Mouse (Mus musculus): Measurements from ENCODE around the gene Dtx3l. TPM values are rescaled to one million over a fixed set of nuclear protein-coding genes. Genes with fewer than 3 reads are reported as not detected.
A peak's percentile ranks its signal among the peaks of the same experiment; 100 is the strongest.

The Dtx3l gene
- polyA plus RNA-seq, 1 experiment from 2014 or later = 8.0 TPM

DNA sequence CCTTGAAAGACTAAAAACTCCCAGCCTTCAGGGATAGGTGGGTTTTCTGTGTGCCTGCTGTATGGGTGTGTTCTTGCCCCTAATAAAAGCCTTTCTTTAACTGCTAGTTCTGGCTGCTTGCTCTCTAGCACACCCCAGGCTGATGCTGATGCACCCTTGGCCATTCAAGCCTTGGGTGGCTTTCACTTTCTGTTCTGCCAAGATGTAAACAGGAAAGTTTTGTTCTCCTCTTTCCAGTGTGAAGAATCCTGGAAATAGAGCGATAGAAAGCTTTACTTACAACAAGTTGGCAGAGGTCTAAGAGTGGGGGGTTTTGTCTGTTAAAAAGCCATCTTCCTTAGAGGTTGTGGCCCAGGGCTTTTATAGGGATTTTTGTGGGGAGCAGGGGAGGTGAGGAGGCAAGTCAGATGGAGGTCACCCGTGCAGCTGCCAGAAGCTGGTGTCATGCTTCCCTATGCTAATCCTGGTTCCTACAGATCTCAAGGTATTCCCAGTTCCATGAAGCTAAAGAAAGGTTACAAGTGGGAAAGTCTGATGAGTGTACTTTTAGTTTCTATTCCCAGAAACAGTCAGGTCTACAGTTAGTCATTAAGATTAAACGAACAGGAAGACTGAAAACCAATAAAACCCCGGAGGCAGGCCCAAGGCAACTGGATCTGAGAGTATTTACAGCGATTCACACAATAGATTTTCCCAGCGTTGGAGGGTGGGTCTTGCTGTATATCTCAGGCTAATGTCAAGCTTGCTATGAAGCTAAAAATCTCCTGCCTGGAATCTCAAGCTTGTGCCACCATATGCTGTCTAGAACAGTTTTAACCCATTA, 20.0 kb downstream of the Dtx3l start:
- no peaks in the 10 kb centered on the region for H3K9me3 ChIP-seq (ENCODE audit: control insufficient read depth, low read length)
- no peak for DNase-seq (ENCODE audit: low spot score)
- no peak overlapping the region for H3K9ac ChIP-seq (ENCODE audit: low read length)
- H3K27me3 ChIP-seq (replicated peaks; ENCODE audit: control insufficient read depth, insufficient read depth, low read length) = no peaks in the 10 kb centered on the region
- no peaks in the 10 kb centered on the region for H3K36me3 ChIP-seq (ENCODE audit: control insufficient read depth, insufficient read depth, low read length)
- no peak for ATAC-seq (replicated peaks; ENCODE audit: low FRiP score, low TSS enrichment, low read depth)
- WGBS = 69% methylated on average over 6 of the region's 6 CpGs
- H3K4me2 ChIP-seq (ENCODE audit: low read length) = no peak overlapping the region
- H3K4me1 ChIP-seq (replicated peaks; ENCODE audit: control insufficient read depth, insufficient read depth, low read length) = no peaks in the 10 kb centered on the region
- no peak overlapping the region for H3K4me3 ChIP-seq (ENCODE audit: low read depth, low read length)
- H3K27ac ChIP-seq (ENCODE audit: low read depth) = no peak overlapping the region

DNA sequence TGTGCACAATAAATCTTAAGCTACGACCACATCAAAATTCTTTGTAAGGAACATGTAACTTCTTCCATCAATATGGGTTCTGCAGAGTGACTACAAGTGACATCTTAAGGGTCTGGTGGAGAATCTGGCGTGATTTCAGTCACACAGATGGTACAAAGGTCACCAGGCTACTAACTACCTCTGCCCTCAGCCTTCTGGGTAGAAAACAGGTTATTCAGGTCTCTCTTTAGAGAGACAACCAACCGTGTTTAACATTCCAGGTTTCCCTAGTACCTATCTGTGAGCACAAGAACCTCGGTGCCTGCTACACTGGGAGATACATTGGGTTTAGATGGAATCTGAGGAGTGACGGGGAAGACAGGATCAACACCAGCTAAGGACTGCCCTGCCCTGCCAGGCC, 24.6 kb downstream of the Dtx3l start:
- Histone ChIP-seq H3K4me3 (ENCODE audit: low read depth, low read length) (no peak overlapping the region), H3K4me2 (ENCODE audit: low read length) (no peak overlapping the region), H3K27ac (ENCODE audit: low read depth) (no peak overlapping the region), H3K27me3 (replicated peaks; ENCODE audit: control insufficient read depth, insufficient read depth, low read length) (no peaks in the 10 kb centered on the region), H3K9ac (ENCODE audit: low read length) (no peak overlapping the region), H3K36me3 (ENCODE audit: control insufficient read depth, insufficient read depth, low read length) (no peaks in the 10 kb centered on the region), H3K9me3 (ENCODE audit: control insufficient read depth, low read length) (0 out of 2 replicates have a peak, but pooled peaks cover 3% of the 10 kb centered on the region), H3K4me1 (replicated peaks; ENCODE audit: control insufficient read depth, insufficient read depth, low read length) (no peaks in the 10 kb centered on the region)
- 52% methylated on average over 5 of the region's 5 CpGs for WGBS
- ATAC-seq (replicated peaks; ENCODE audit: low FRiP score, low TSS enrichment, low read depth) (no peak), DNase-seq (ENCODE audit: low spot score) (no peak)

DNA sequence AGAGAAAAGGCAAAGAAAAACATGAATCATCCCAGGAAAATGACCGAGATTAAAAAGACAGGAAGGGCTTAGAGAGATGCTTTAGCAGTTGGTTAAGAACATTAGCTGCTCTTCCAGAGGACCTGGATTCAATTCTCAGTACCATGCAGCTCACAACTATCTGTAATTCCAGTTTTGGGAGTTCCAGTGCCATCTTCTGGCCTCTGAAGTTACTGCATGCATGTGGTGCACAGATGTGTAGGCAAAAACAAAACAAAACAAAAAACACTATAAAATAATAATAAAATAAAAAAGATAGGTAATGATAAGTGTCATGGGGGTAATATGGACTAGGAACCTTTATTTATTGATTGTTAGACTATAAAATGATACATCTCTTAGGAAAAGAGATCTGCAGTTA, 25.4 kb downstream of the Dtx3l start:
- no peaks in the 10 kb centered on the region for H3K27me3 ChIP-seq (replicated peaks; ENCODE audit: control insufficient read depth, insufficient read depth, low read length)
- H3K4me3 ChIP-seq (ENCODE audit: low read depth, low read length) = no peak overlapping the region
- H3K36me3 ChIP-seq (ENCODE audit: control insufficient read depth, insufficient read depth, low read length) = no peaks in the 10 kb centered on the region
- DNase-seq (ENCODE audit: low spot score) (no peak), ATAC-seq (replicated peaks; ENCODE audit: low FRiP score, low TSS enrichment, low read depth) (no peak)
- H3K27ac ChIP-seq (ENCODE audit: low read depth) = no peak overlapping the region
- H3K4me1 ChIP-seq (replicated peaks; ENCODE audit: control insufficient read depth, insufficient read depth, low read length) = no peaks in the 10 kb centered on the region
- H3K9ac ChIP-seq (ENCODE audit: low read length) = no peak overlapping the region
- H3K4me2 ChIP-seq (ENCODE audit: low read length) = no peak overlapping the region
- H3K9me3 ChIP-seq (ENCODE audit: control insufficient read depth, low read length) = 0 out of 2 replicates have a peak, but pooled peaks cover 3% of the 10 kb centered on the region
- WGBS = 81% methylated on average over 1 of the region's 1 CpGs

DNA sequence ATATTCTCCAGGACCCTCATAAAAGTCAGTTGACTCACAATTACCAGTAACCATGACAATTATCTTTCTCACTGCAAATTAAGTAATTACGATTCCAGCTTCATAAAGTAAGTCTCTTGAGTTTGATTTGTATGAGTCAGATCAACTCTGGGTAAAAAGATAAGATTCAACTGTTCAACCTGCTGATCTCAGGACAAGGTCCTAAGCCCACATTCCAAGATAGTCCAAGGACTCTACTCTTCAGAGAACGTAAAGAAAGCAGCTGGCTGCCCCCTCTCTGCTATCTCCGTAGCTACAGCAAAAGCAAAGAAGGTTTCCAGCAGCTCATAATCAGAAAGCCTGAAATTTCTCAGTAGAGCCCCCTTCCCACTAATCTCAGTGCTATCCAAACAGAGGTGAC, 27.5 kb downstream of the Dtx3l start:
- H3K27me3 ChIP-seq (replicated peaks; ENCODE audit: control insufficient read depth, insufficient read depth, low read length) = no peaks in the 10 kb centered on the region
- no peaks in the 10 kb centered on the region for H3K4me1 ChIP-seq (replicated peaks; ENCODE audit: control insufficient read depth, insufficient read depth, low read length)
- H3K4me2 ChIP-seq (ENCODE audit: low read length) = no peak overlapping the region
- peak; percentile 66; the same call in 1 of the 2 replicates for ATAC-seq (replicated peaks; ENCODE audit: low FRiP score, low TSS enrichment, low read depth)
- no peak overlapping the region for H3K27ac ChIP-seq (ENCODE audit: low read depth)
- no peak overlapping the region for H3K4me3 ChIP-seq (ENCODE audit: low read depth, low read length)
- H3K9ac ChIP-seq (ENCODE audit: low read length) = no peak overlapping the region
- no peak for DNase-seq (ENCODE audit: low spot score)
- H3K9me3 ChIP-seq (ENCODE audit: control insufficient read depth, low read length) = 0 out of 2 replicates have a peak, but pooled peaks cover 3% of the 10 kb centered on the region
- whole genome bisulfite sequencing = 62% methylated on average over 3 of the region's 3 CpGs
- H3K36me3 ChIP-seq (ENCODE audit: control insufficient read depth, insufficient read depth, low read length) = no peaks in the 10 kb centered on the region

DNA sequence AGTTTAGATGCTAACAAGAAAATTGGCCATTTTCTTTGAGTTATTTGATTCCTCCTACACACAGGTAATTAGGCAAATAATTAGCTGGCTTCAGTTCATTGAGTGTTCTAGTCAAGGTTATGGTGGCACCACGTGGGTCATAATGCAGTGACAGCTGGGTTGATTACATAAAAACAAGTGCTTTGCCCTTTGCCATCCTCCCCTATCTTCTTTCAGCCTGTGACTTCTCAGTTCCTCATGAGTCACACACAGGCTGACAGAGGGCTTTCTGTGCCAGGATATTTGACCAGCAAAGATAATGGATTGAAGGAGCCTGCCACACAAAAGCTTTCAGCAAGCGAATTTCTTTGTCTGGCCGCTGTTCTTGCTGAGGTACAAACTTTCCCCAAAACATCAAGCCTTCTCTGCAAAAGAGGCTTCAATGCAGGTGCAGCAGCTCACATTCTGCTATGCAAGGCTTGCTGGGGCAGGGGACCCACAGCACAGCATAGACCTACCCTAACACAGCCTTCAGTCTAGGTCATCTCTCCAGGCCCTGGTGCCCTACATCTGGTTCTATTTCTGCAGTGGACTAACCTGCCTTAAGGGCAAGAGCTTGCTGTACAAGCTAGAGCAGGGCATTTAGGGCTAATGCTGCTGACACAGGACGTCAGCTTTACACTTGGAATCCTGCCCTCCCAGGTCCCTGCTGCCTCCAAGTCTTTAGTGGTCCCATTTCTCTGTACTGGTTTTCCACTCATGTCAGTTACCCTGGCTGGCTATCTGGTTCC, 31.3 kb downstream of the Dtx3l start:
- Histone ChIP-seq H3K9me3 (ENCODE audit: control insufficient read depth, low read length) (0 out of 2 replicates have a peak, but pooled peaks cover 3% of the 10 kb centered on the region), H3K36me3 (ENCODE audit: control insufficient read depth, insufficient read depth, low read length) (no peaks in the 10 kb centered on the region), H3K4me3 (ENCODE audit: low read depth, low read length) (no peak overlapping the region), H3K4me1 (replicated peaks; ENCODE audit: control insufficient read depth, insufficient read depth, low read length) (no peaks in the 10 kb centered on the region), H3K9ac (ENCODE audit: low read length) (no peak overlapping the region), H3K27me3 (replicated peaks; ENCODE audit: control insufficient read depth, insufficient read depth, low read length) (no peaks in the 10 kb centered on the region), H3K27ac (ENCODE audit: low read depth) (no peak overlapping the region), H3K4me2 (ENCODE audit: low read length) (no peak overlapping the region)
- DNase-seq (ENCODE audit: low spot score) (no peak), ATAC-seq (replicated peaks; ENCODE audit: low FRiP score, low TSS enrichment, low read depth) (no peak)
- 70% methylated on average over 4 of the region's 4 CpGs for WGBS

DNA sequence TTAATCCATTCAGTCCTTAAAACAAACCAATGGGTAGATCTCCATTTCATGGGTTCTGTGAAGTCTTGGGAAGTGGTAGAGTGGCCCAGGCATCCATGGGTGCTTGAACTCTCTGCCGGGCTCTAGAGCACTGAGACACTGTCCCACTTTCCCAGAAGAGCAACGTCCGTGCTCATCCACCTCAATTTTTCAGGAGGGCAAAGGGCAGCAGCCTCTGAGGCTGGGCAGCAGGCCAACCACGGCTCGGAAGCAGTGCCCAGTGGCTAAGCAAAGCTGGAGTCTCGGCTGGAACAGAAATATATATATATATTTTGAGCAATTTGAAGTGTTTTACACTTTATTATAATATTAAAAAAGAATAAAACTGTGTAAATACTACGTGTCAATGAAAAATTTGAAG, 32.1 kb downstream of the Dtx3l start:
- Histone ChIP-seq H3K4me1 (replicated peaks; ENCODE audit: control insufficient read depth, insufficient read depth, low read length) (no peaks in the 10 kb centered on the region), H3K9ac (ENCODE audit: low read length) (no peak overlapping the region), H3K4me3 (ENCODE audit: low read depth, low read length) (no peak overlapping the region), H3K27me3 (replicated peaks; ENCODE audit: control insufficient read depth, insufficient read depth, low read length) (no peaks in the 10 kb centered on the region), H3K27ac (ENCODE audit: low read depth) (no peak overlapping the region), H3K9me3 (ENCODE audit: control insufficient read depth, low read length) (0 out of 2 replicates have a peak, but pooled peaks cover 3% of the 10 kb centered on the region), H3K4me2 (ENCODE audit: low read length) (no peak overlapping the region), H3K36me3 (ENCODE audit: control insufficient read depth, insufficient read depth, low read length) (no peaks in the 10 kb centered on the region)
- 75% methylated on average over 7 of the region's 7 CpGs for WGBS
- no peak for ATAC-seq (replicated peaks; ENCODE audit: low FRiP score, low TSS enrichment, low read depth)
- DNase-seq (ENCODE audit: low spot score) = no peak

DNA sequence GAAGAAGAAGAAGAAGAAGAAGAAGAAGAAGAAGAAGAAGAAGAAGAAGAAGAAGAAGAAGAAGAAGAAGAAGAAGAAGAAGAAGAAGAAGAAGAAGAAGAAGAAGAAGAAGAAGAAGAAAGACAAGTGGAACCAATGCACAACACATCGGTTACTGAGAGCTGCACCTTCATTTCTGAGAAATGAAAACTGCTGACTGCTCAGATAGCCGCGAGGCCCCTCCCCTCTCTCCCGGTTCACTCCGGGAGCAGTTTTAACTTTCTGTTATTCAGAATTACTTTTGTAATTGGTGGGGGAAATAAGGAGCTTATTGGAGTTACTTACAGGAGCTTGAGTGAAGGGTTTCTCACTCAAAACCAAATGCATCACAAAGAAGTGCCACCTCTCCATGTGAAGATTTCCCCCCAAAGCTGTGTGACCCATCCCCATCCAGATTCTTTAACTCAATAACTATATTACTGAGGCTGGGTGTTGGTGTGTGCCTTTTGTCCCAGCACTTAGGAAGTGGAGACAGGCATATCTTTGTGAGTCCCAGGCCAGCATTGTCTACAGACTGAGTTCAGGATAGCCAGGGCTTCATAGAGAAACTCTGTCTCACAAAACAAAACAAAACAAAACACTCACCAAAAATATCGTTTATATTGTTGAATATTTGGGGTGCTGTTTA, 33.0 kb downstream of the Dtx3l start:
- 79% methylated on average over 6 of the region's 6 CpGs for WGBS
- Histone ChIP-seq H3K9ac (ENCODE audit: low read length) (no peak overlapping the region), H3K9me3 (ENCODE audit: control insufficient read depth, low read length) (0 out of 2 replicates have a peak, but pooled peaks cover 3% of the 10 kb centered on the region)

DNA sequence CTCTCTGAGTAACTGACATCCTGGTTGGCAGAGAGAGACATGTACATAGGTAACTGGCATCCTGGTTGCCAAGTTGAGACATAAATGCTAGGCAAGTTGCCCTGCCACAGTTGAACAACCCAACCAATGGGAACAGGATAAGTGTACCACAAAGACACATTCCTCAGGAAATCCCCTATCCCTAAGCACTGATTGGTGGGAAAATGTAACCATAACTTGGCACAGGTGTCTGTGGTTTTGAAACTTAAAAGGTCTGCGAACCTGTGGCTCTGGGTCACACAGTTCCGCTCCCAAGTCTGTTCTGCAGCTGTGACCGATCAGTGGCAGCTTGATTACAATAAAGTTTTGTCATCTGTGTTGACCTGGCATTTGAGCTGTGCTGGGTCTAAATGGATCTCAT, 33.6 kb downstream of the Dtx3l start:
- WGBS = 93% methylated on average over 3 of the region's 3 CpGs
- Histone ChIP-seq H3K36me3 (ENCODE audit: control insufficient read depth, insufficient read depth, low read length) (no peaks in the 10 kb centered on the region), H3K4me3 (ENCODE audit: low read depth, low read length) (no peak overlapping the region), H3K4me1 (replicated peaks; ENCODE audit: control insufficient read depth, insufficient read depth, low read length) (no peaks in the 10 kb centered on the region), H3K27ac (ENCODE audit: low read depth) (no peak overlapping the region), H3K4me2 (ENCODE audit: low read length) (no peak overlapping the region), H3K9me3 (ENCODE audit: control insufficient read depth, low read length) (0 out of 2 replicates have a peak, but pooled peaks cover 3% of the 10 kb centered on the region), H3K9ac (ENCODE audit: low read length) (no peak overlapping the region), H3K27me3 (replicated peaks; ENCODE audit: control insufficient read depth, insufficient read depth, low read length) (no peaks in the 10 kb centered on the region)
- no peak for ATAC-seq (replicated peaks; ENCODE audit: low FRiP score, low TSS enrichment, low read depth)
- no peak for DNase-seq (ENCODE audit: low spot score)

More for the DNA sequence above, 33.0 kb downstream of the Dtx3l start:
- DNase-seq (ENCODE audit: low spot score) = no peak
- Histone ChIP-seq H3K4me2 (ENCODE audit: low read length) (no peak overlapping the region), H3K4me1 (replicated peaks; ENCODE audit: control insufficient read depth, insufficient read depth, low read length) (no peaks in the 10 kb centered on the region), H3K36me3 (ENCODE audit: control insufficient read depth, insufficient read depth, low read length) (no peaks in the 10 kb centered on the region), H3K27ac (ENCODE audit: low read depth) (no peak overlapping the region), H3K4me3 (ENCODE audit: low read depth, low read length) (no peak overlapping the region), H3K27me3 (replicated peaks; ENCODE audit: control insufficient read depth, insufficient read depth, low read length) (no peaks in the 10 kb centered on the region)
- no peak for ATAC-seq (replicated peaks; ENCODE audit: low FRiP score, low TSS enrichment, low read depth)
